24 mouse cellular contexts compared by ENCODE assay signal in genomic region chr4:21989571-21990091, GRCm38 (mm10). TPM values are rescaled to one million over a fixed set of nuclear protein-coding genes. Genes with fewer than 3 reads are reported as not detected.
"Had no signal": no experiment of that assay in that cellular context is flagged by ENCODE, and none has a peak within 500 bp of the region (broad histone marks: within the 10 kb centered on the region; RNA-seq: fewer than 3 reads in every experiment).

No protein-coding gene starts in this region.

- H3K4me3 ChIP-seq: gastrocnemius, adult 2 months; heart, embryonic 10.5 days; heart, embryonic 12.5 days; hindbrain, embryonic 13.5 days; hindbrain, embryonic 15.5 days; layer of hippocampus, adult 2 months; left cerebral cortex, adult 2 months; limb, embryonic 10.5 days; limb, embryonic 12.5 days; liver, embryonic 12.5 days had no signal

- H3K4me1 ChIP-seq: heart, embryonic 10.5 days; heart, embryonic 12.5 days; hindbrain, embryonic 13.5 days; hindbrain, embryonic 15.5 days; limb, embryonic 10.5 days; limb, embryonic 12.5 days; liver, embryonic 12.5 days had no signal

- DNase-seq: gastrocnemius, adult 2 months; gastrocnemius, postnatal 10 days; gastrocnemius, postnatal 25 days; heart, adult 18-20 months; heart, postnatal 10 days; heart, postnatal 4 days; kidney, adult 11 months; kidney, adult 8-10 months; kidney, postnatal 10 days; kidney, postnatal 25 days; kidney, postnatal 4 days had no signal

- ATAC-seq: intestine, embryonic 16.5 days; liver, embryonic 12.5 days had no signal

- H3K27ac ChIP-seq: gastrocnemius, adult 2 months; heart, embryonic 10.5 days; hindbrain, embryonic 13.5 days; hindbrain, embryonic 15.5 days; hindbrain, postnatal 0 days; layer of hippocampus, adult 2 months; left cerebral cortex, adult 2 months; limb, embryonic 10.5 days; limb, embryonic 12.5 days; liver, embryonic 12.5 days; liver, embryonic 14.5 days had no signal

- H3K36me3 ChIP-seq: liver, embryonic 12.5 days had no signal

- H3K9ac ChIP-seq: heart, embryonic 12.5 days; hindbrain, embryonic 13.5 days; hindbrain, embryonic 15.5 days; limb, embryonic 12.5 days; liver, embryonic 12.5 days; liver, embryonic 14.5 days had no signal

- H3K9me3 ChIP-seq: heart, embryonic 10.5 days; heart, embryonic 12.5 days; hindbrain, embryonic 13.5 days; hindbrain, embryonic 15.5 days; limb, embryonic 10.5 days; limb, embryonic 12.5 days; liver, embryonic 12.5 days had no signal

RNA-seq across cellular contexts. Expression of gene Faxc, which starts 58.5 kb away (rescaled TPM):
- total RNA-seq: granulocyte monocyte progenitor cell, adult 5-6 weeks had no signal
